Mouse (Mus musculus) embryonic fibroblast, embryonic 13.5 days (primary cell): Measurements from ENCODE around the gene Bves.

Experiments used
- CTCF ChIP-seq: IDR thresholded peaks from 2 replicates; pipeline ENCODE4 v1.5.1; 2011; ENCODE audit warnings: mild to moderate bottlenecking, control low read depth, low read length, moderate library complexity, borderline replicate concordance; ENCODE audit not compliant: insufficient read depth
- POLR2A ChIP-seq: IDR thresholded peaks from 2 replicates; pipeline ENCODE4 v1.6.1; 2011; ENCODE audit warnings: low read depth, mild to moderate bottlenecking, control low read depth, low read length, moderate library complexity

GRCm38 (mm10) chr10:45382637-45382958 lies 47.0 kb downstream of the Bves start:
- no peak for TF ChIP-seq POLR2A
- no peak for TF ChIP-seq CTCF
